Mouse (Mus musculus) olfactory bulb, adult 2 months (tissue): Measurements from ENCODE around the gene Stk25. TPM values are rescaled to one million over a fixed set of nuclear protein-coding genes. Genes with fewer than 3 reads are reported as not detected.

Experiments
- H3K27ac ChIP-seq: fragments of 200-500 bp; 2 replicates; pipeline ENCODE4 v1.5.1; 2012; ENCODE audit warnings: low read depth, low read length; ENCODE audit not compliant: insufficient read depth
- H3K4me1 ChIP-seq: fragments of 200-500 bp; 2 replicates; pipeline ENCODE4 v1.6.1; 2012; ENCODE audit warnings: low read length; ENCODE audit not compliant: control insufficient read depth, insufficient read depth
- H3K4me3 ChIP-seq: fragments of 200-500 bp; 2 replicates; pipeline ENCODE4 v1.5.1; 2012; ENCODE audit warnings: mild to moderate bottlenecking, low read depth, low read length, moderate library complexity; ENCODE audit not compliant: insufficient read depth
- CTCF ChIP-seq: fragments of 200-500 bp; IDR thresholded peaks from 2 replicates; pipeline ENCODE4 v1.5.1; 2012; ENCODE audit warnings: low read depth, mild to moderate bottlenecking, low read length, moderate library complexity; ENCODE audit not compliant: insufficient read depth
- POLR2A ChIP-seq: fragments of 200-500 bp; IDR thresholded peaks from 2 replicates; pipeline ENCODE4 v1.6.1; 2012; ENCODE audit warnings: mild to moderate bottlenecking, low read depth, low read length, moderate library complexity; ENCODE audit not compliant: insufficient read depth
- whole genome bisulfite sequencing: fragments of 180-500 bp; shearing (Covaris S2); methylation state at CpG from one replicate; pipeline ENCODE4 v1.1.7; 2018; 5-methylcytosine and 5-hydroxymethylcytosine counted together
- polyA plus RNA-seq: library from polyadenylated mRNA; stranded (reverse); fragments of >200 nt; gene quantifications from 2 replicates; pipeline ENCODE4 v1.2.4, GENCODE M21; 2012; ENCODE audit warnings: low replicate concordance; ENCODE audit not compliant: missing spikeins, insufficient read depth, insufficient read length

Gene Stk25
- polyA plus RNA-seq, 1 experiment: not detected

- H3K4me1 ChIP-seq: no peaks in the 10 kb centered on the region
- TF ChIP-seq CTCF: no peak
- TF ChIP-seq POLR2A: no peak
- no peak overlapping the region for H3K27ac ChIP-seq
- H3K4me3 ChIP-seq: no peak overlapping the region
- WGBS: 80% methylated on average over 4 of the region's 4 CpGs
Measured at GRCm38 (mm10) chr1:93602911-93603310, 55.5 kb downstream of the Stk25 start.

- WGBS: 68% methylated on average over 6 of the region's 6 CpGs
- no peak overlapping the region for H3K4me3 ChIP-seq
Measured at GRCm38 (mm10) chr1:93595916-93596315, 62.5 kb downstream of the Stk25 start.

GRCm38 (mm10) chr1:93593960-93594359 is 64.5 kb downstream of the Stk25 start:
- H3K4me3 ChIP-seq: no peak overlapping the region
- TF ChIP-seq POLR2A (no peak), CTCF (no peak)
- no peaks in the 10 kb centered on the region for H3K4me1 ChIP-seq
- no peak overlapping the region for H3K27ac ChIP-seq

More at GRCm38 (mm10) chr1:93595916-93596315, 62.5 kb downstream of the Stk25 start:
- Histone ChIP-seq H3K4me1 (no peaks in the 10 kb centered on the region), H3K27ac (no peak overlapping the region)
- TF ChIP-seq CTCF: no peak
- TF ChIP-seq POLR2A: no peak

GRCm38 (mm10) chr1:93588346-93588745 is 70.1 kb downstream of the Stk25 start:
- TF ChIP-seq POLR2A: no peak
- no peak for TF ChIP-seq CTCF
- no peaks in the 10 kb centered on the region for H3K4me1 ChIP-seq
- H3K4me3 ChIP-seq: no peak overlapping the region
- 65% methylated on average over 3 of the region's 3 CpGs for WGBS
- H3K27ac ChIP-seq: no peak overlapping the region

- 97% methylated on average over 7 of the region's 7 CpGs for WGBS
- Histone ChIP-seq H3K4me1 (peaks cover 2% of the 10 kb centered on the region), H3K4me3 (no peak overlapping the region), H3K27ac (no peak overlapping the region)
- no peak for TF ChIP-seq CTCF
- TF ChIP-seq POLR2A: no peak
Measured at GRCm38 (mm10) chr1:93581545-93581944, 76.9 kb downstream of the Stk25 start.

GRCm38 (mm10) chr1:93577861-93578260 is 80.6 kb downstream of the Stk25 start:
- TF ChIP-seq POLR2A: no peak
- TF ChIP-seq CTCF: no peak
- H3K4me3 ChIP-seq: no peak overlapping the region
- peak overlapping the region; percentile 53 for H3K27ac ChIP-seq
- peaks cover 2% of the 10 kb centered on the region for H3K4me1 ChIP-seq
- 55% methylated on average over 4 of the region's 4 CpGs for WGBS

GRCm38 (mm10) chr1:93577066-93577465 is 81.4 kb downstream of the Stk25 start:
- no peak overlapping the region for H3K4me3 ChIP-seq
- TF ChIP-seq CTCF (no peak), POLR2A (no peak)
- 63% methylated on average over 3 of the region's 3 CpGs for WGBS
- no peak overlapping the region for H3K27ac ChIP-seq
- peaks cover 2% of the 10 kb centered on the region for H3K4me1 ChIP-seq

Other genes with a start within 250 kb of the Stk25 start
- gene Hdlbp, start 179.8 kb downstream of the Stk25 start, polyA plus RNA-seq: 122 TPM in 1 of 2 replicates, not detected in the other
- not detected in 2 replicates for gene Farp2, start 146.6 kb downstream of the Stk25 start, polyA plus RNA-seq
- not detected in 2 replicates for gene Bok, start 27.0 kb upstream of the Stk25 start, polyA plus RNA-seq
- gene Atg4b, start 92.8 kb upstream of the Stk25 start, polyA plus RNA-seq: not detected in 2 replicates
- gene Thap4, start 96.2 kb upstream of the Stk25 start, polyA plus RNA-seq: not detected in 2 replicates
- gene Dtymk, start 143.3 kb upstream of the Stk25 start, polyA plus RNA-seq: not detected in 2 replicates
- not detected in 2 replicates for gene Ing5, start 145.3 kb upstream of the Stk25 start, polyA plus RNA-seq
- gene D2hgdh, start 166.2 kb upstream of the Stk25 start, polyA plus RNA-seq: not detected in 2 replicates
- gene Gal3st2, start 202.6 kb upstream of the Stk25 start, polyA plus RNA-seq: not detected in 2 replicates